Mouse (Mus musculus): ENCODE data around the gene 5730596B20Rik. TPM values are rescaled to one million over a fixed set of nuclear protein-coding genes. Genes with fewer than 3 reads are reported as not detected.

The 5730596B20Rik gene
- polyA plus RNA-seq, 2 experiments from 2014 or later = not detected

DNA sequence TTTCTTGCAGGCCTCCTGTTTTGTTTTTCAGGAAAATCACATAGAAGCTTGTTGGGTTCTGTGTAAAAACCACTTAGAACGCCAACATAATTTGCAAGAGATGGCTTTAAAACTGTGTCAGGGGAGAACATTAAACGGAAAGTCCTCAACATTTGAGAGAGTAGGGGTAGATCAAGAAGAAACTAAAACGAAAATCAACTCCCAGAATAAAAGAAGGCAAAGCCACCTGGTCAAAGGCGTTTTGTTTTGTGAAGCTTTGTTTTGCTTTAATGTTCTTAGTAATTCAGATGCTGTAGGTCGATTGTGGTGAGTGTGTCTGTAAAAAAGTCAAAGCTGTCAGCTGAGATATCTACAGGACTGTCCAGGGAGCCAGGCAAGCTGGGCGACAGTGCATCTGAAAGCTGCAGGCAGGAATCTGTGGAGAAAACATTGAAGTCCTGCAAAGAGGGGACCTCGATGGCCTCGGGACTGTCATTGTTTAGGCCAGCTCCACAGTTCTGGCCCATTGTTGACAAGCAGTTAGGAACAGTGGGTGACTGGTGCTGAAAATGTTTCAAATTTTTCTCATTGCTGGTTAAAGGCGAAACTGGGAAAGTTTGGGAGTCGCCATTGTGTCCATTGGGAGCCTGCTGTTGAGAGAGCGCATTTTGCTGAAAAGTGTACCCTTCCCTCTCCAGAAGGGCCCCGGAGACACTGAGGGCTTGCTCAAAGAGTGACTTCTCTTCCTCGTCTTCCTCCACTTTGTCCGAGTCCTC is 14.5 kb upstream of the 5730596B20Rik start:
- ATAC-seq = no peak

DNA sequence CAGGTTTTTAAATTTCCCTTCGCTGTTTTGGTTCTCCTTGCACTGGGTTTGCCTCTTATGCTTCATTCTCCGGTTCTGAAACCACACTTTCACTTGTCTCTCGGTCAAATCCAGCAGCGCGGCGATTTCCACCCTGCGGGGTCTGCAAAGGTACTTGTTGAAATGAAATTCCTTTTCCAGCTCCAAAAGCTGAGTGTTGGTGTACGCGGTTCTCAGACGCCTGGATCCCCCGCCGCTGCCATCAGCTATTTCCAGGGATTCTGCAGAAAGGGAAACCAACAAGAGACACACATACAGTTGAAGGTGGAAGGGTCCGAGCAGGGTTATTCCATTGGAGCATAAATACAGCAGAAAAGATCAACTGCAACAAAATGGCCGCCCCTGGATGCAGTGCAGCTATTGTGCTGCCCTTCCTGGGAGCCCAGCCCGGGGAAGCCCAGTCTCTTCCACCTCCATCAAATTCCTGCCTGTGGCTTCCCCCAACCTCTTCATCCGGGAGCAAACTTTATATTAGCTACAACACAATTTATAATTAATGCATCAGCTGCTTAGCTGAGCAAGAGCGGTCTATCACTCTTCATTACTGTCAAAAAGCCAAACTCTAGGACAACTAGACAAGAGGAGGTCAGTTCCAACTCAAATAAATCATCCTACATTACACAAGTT is 13.8 kb upstream of the 5730596B20Rik start:
- ATAC-seq = no peak

DNA sequence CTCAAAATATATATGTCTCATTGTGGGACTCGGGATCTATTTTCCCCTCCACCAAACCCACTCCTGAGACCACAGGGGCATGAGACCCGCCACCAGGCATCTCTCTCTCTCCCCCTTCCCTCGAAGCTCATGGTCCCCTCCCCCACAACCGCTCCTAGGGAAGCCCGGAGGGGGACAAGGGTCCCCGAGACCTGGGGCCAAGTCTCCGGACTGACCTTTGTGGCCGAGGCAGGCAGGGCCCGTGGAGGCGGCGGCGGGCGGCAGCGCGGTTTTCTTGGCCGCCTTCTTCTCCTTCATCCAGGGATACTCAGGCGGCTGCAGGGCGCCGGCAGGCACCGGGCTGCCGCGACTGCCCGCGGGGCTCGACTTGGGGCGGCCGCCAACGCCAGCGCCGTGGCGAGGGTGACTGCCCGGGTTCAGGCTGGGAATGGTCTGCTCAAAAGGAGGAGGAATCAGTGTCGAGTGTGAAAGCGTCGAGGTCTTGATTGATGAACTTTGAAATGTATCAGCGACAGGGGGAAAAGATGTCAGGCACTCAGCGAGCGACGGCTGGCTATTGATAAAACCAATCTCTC is 13.2 kb upstream of the 5730596B20Rik start:
- ATAC-seq = no peak

DNA sequence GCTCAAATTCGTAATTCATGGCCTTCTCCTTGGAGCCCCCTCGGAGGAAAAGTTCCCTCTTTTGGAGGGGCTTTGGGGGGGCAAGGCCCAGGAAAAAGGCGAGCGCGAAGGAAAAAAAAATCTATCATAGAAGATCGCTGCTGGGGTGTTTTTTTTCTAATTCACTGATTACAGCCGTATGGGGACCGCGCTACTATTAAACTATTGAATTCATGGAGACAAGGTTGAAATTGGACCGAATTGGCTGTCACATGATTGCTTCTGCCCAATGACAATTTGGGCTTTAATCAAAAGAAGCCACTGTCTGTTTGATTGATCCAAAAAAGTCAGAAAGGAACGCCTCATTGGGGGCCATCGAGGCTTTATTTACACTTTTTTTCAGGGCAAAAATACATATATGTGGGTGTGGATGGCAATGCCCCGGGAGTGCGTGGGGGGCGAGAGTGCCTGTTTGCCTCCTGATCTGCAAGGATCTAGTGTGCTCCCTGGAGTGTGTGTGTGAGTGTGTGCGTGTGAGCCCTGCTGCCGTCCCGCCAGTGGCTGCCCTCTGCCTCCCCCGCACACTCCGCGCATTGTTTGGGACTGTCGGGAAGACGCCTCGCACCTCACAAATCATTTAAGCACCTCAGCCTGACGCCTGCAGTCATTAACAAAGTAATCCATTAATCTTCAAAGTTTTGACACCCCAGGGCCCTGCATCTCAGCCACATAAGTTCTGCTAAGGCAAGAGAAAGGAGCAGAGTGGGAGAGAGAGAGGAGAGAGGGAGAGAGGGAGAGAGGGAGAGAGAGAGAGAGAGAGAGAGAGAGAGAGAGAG is 12.5 kb upstream of the 5730596B20Rik start, which contains the start of gene Hoxa2:
Gene Hoxa2 (minus strand): TSS at position 206 of the 815 bp plus-strand sequence.
- ATAC-seq = no peak

DNA sequence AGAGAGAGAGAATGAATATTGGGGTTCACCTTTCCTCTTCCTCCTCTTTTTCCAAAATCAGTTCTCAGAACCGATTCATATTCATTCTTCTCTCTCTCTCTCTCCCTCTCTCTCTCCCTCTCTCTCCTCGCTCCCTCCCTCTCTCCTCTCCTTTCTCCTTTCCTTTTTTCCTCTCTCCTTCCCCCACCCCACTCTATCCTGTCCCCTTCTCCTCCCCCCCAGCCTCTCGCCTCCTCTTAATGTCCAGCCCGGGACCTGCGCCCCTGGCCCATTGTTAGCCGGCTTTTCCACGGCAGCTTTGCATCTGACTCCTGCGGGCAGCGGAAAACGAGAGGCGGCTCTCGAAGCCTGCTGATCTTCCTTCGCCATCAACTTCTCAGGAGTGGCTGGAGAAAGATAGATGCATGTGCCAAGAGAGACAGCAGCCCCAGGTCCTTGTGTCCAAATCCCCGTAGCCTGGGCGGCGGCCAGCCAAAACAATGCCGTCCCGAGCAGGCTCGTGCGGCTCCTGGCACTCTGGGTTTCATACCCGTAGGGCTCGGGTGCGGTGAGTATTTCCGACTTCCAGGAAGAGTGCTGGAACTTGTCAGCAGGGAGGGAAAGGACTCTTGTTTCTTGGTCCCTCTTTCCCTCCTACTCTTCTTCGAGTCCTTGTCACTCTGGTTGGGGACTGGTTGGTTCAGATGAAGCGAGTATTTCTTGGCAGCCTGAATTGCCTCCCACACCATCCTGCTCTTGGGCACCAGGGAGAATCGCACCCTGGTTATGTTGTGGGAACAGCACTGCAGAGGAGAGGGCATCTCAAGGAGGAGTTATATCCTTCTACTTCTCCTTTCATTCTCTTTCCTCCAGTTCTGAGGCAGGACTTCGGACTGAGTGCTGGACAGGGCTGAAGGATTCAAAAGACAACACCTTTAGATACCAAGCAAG is 11.6 kb upstream of the 5730596B20Rik start:
- ATAC-seq = no peak

DNA sequence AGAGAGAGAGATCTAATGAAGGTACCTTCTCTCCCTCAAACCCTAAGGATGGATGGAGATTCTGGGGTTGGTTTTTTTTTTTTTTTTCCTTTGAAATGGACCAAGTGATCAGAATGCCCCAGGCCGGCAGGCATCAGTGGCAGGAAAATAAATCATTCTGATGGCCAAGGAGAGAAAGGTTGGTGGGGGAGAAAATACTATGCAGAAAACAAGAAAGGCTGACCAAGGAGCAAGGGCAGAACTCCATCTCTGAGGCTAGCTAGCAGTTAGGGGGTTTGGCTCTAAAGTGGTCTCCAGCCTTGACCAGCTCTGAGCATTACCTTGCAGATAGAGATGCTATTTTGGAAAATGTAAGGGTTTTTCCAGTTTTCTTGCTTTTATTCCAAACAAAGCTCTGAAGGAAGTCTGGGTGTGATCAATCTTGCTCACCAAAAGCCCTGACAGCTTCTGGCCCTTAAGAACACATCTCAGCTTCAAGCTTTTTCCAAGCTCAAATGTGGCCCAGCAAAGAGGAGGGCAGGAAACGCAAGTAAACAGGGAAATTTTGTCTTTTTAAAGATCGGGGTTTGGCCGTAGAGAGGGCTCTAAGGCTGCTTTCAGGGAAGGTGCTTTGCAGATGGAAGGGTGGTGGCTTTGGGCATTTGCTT is 10.7 kb upstream of the 5730596B20Rik start:
- ATAC-seq = no peak

DNA sequence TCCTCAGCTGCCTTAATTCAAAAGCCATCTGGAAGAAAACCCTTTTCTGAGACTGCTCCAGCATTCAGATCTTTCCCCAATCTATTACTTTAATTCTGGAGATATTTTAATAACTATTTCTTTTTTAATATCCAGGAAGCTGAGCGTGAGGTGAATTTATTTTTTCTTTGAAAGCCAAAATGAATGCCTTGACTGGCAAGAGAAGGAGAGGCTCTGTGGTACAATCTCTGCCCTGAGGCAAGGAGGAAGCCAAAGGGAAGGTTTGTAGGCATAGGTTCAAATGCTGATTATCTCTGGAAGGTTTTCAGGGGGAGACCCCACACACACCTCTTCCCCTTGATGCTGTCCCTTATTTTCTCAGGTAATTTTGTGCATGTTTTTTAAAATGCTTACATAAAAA is 10.1 kb upstream of the 5730596B20Rik start:
- no peak for ATAC-seq

DNA sequence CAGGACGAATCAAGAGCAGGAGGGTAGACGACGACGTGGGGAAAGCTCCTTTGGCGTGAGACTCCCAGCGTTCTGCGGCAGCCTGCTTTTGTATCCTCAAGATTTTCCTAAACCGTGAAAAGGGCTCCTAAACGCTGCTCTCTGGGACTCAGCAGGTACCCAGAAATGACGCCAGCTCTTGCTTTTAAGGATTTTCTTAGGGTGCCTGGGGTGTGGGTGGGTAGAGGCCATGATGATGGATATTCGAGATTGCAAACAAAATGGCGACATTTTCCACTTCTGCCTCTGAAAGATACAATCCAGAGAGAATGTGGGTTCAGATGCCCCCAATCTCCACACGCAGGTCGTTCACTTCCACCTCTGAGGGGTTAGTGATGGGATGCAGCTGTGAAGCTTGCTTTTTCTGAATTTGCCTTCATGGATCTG is 9.5 kb upstream of the 5730596B20Rik start:
- no peak for ATAC-seq

DNA sequence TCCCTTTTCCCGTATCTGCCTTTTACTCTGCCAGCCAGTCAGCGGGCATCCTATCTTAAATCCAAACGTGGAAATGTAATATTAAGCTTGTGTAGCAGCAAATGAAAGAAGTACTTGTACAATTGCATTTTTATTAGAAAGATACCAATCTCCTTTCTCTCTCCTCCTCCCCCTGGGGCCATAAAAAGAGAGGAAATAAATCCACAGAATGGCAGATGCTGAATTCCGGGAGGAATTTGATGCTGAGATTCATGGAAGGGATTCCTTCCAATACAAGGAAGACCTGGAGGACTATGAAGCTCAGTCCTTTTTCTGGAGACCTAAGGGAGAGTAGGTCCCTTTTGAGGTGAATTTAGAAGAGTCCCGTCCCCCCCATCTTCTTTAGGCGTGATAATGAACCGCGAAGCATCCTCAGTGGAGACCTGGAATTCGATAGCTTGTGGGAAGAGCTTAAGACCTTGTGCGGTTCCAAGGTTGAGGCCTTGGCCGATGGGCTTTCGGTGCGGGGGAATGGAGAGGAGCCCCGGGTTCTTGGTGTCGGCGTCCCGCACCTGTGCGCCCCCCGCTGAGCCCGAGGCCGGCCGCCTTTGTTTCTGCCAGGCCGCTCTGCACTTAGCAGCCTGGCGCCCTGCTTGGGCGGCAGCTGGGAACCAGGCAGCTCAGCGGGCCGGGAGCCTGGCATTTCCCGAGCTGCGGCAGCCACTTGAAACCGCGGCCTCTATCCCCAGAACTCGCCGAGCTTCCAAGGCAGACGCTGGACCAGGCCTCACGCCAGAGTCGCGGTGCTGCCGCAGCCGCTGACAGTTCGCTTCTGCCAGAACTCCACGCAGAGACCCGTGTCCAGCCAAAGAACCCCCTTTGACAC is 8.9 kb upstream of the 5730596B20Rik start:
- ATAC-seq = no peak

DNA sequence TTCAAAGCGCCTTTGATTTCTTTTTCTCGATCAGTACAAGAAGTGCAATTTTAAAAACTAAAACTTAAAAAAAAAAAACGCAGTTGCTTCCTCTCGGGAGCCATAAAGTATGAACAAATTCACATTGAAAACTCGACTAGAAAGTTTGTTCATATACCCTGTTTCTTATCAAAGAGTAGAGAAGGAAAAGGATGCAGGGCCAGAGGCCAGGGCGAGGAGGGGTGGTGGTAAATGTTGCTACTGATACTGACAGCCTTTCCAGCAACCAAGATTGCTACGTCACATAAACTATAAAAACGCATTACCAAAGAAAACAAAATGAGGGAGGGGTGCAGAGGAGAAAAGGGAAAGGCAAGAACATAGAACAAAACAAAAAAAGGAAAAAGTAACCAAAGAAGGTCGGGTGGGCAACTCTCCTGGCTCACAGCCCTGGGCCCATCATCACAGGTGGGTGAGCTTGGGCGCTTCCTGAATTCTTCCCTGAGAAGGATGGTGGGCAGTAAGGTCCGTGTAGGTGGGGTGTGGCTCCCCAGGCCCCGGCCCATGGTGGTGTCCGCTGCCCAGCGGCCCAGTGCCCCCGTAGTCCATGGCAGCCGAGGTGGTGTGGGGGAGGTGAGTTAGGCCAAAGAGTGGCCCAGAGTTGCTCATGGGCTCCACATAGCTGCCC is 7.7 kb upstream of the 5730596B20Rik start:
- ATAC-seq = no peak

DNA sequence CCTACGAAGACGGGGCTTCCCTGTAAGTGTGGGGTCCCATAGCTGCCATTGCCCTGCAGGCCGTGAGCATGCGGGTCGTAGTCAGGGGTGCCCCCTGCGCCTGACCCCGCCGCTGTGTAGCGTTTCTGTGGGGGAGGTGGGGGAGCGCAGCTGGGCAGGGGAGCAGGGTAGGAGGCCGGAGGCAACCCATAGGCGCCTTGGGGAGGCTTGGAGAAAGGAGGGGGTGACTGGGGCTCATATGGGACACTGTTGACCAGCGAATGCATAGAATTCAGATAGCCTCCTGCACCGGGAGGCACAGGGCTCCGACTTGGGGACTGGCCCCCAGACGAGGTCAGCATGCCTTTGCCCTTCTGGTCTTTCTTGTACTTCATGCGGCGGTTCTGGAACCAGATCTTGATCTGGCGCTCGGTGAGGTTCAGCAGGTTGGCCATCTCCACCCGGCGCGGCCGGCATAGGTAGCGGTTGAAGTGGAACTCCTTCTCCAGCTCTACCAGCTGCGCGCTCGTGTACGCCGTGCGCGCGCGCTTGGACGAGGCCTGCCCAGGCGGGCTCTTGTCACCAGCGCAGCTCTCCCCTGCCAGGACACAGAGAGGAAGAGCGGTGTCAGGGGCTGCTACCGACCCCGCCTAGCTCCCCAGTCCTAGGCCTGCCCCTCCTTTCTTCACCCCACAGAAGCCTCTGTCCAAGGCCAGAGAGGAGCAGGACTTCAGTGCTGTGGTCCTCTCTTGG is 7.0 kb upstream of the 5730596B20Rik start:
- no peak for ATAC-seq

DNA sequence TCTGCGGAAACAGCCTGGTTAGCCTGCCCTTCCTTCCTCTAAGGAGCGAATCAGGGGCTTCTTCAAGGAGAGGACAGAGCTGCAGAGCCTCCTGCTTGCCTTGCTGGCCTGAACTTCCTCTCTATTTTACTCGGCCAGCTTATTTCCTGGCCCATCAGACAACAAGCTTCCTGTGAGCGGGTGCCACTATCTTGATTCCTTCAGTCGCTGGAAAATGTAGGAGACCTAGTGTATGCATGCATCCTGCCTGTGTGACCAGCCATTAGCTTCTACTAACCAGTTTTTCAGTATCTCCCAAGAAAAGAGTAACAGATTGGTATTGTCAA is 6.4 kb upstream of the 5730596B20Rik start:
- ATAC-seq = no peak

DNA sequence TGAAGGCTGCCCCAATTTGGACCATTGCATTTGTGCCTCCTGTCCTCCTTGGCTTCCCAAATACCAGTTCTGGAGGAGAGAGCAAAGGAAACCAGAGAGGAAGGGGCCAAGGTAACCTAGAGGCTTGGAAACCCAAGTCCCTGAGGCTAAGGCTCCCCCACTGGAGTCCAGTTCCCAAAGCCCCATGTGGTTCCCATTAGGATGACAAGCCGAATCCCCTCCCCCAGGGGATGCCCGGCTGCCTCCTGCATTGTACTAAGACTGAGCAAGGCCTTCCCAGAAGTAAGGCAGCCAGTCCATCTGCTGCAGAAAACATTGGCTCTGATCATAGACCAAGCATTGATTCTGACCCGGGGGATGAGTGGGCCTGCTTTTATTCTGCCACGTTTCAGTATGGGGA is 6.0 kb upstream of the 5730596B20Rik start:
- ATAC-seq = no peak

DNA sequence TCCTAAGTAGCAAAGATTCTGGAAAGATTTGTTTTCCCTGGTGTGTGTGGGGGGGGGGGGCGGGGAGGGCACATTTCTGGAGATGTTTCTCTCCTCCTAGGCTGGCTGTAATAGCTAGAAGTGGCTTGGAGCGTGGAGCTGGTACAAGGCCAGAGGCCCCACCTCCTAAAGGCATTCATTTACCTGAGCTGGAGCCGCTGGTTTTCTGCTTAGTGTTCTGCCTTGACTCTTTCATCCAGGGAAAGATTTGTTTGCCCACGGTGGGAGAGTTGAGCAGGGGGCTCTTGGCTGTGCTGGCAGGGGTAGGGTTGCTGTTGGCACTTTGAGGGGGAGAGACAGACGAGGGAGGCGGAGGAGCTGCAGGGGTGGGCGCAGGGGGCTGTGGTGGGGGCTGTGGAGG is 5.4 kb upstream of the 5730596B20Rik start:
- ATAC-seq = no peak

DNA sequence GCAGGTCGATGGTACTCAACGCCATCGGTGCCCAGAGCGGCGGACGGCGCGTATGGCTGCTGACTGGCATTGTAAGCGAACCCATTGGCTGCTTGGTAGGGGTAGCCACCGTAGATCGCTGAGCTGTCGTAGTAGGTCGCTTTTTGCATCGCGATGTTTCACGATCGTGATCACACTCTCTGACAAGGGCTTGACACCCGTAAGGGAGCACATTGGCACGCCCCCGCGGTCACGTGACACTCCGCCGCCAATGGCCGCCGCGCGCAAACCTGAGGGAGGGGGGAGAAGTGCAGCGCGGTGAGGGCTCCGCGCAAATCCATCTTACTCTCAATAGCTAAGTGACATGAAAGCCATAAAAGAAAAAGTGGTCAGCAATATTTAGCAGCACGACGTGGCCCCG is 4.8 kb upstream of the 5730596B20Rik start:
- no peak for ATAC-seq

DNA sequence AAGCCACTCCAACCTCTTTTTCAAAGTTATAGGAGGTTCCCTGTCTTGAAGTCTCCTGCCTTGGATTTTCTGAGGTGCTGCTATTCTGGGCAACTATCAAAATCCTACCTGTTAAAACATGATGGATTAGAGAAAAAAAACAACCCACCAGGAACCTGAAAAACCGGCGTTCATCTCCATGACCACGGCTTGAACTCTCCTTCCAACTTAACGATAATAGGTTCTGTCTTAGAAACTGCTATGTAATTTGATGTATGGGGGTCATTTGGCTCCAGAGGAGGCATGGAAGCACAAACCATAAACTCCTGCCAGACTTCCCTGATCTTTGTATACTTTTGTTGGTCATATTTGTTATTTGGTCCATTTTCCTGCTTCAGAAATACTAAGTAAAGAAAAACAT is 3.6 kb upstream of the 5730596B20Rik start:
- no peak for ATAC-seq

DNA sequence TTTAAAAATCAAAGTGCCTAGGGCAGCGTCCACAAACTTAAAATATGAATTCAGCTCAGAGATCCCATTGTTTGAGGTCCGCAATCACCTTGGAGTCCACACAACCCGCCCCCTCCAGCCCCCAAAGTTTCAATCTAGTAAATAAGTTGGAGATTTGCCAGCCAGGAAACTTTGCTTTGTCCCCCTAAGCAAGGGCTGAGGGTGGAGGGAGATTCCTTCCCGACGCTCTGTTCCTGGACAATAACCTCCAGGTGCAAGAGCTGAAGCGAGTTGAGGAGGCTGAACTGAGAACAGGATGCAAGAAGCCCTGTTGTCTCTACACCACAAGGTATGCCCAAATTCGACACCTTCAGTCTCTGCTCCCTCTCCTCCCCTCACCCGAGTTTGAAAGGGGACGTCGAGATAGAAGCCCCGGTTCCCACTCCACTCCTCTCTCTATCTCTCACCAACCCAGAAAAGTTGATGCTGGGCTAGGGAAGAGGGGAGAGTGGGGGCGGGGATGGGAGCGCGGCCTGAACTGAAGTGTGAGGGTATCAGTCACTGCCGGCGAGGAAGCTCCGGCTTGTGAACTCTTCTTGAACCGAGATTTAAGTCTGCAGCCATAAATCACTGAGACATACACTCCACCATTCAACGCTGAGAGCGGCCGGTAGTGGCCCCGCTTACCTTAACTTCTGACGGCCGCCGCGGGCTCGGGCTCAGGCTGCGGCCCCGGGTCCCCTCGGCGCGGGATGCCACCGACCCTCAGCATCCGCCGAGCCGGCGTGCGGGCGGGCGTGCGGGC is 2.1 kb upstream of the 5730596B20Rik start:
- ATAC-seq = no peak

DNA sequence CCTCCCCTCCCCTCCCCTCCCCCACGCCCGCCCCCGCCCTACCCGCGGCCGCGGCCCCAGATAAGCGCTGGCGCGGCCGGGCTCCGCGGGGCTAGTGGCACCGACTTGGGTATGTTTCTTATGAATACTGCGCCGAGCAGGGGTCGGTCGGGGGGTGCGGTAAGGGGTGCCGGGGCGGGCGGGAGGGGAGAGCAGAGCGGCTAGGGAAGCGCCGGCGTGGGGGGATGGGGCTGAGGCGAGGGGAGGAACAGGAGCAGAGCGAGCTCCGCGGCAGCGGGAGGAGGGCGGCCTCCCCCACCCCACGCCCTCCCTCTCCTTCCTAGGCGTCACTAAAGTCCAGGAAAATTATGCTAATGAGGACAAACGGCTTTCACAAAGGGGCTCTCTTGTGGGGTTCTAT is 1.4 kb upstream of the 5730596B20Rik start:
- ATAC-seq = no peak
